Mouse (Mus musculus) C2C12 (cell line): ENCODE data around the gene Ifna15.
"Not testable (repeated sequence)": the region's sequence is repeated elsewhere in the genome, so short reads cannot be mapped to it uniquely, and the experiment has no call there.

Experiments
- CTCF ChIP-seq: IDR thresholded peaks from one replicate; pipeline ENCODE4 v1.5.1; 2011; ENCODE audit not compliant: control insufficient read depth, insufficient read depth, insufficient read length
- FOSL1 ChIP-seq: IDR thresholded peaks from one replicate; pipeline ENCODE4 v1.8.0; 2011; ENCODE audit warnings: mild to moderate bottlenecking, low read length; ENCODE audit not compliant: poor library complexity, insufficient read depth, severe bottlenecking
- MAX ChIP-seq: IDR thresholded peaks from one replicate; pipeline ENCODE4 v1.6.1; 2011; ENCODE audit warnings: mild to moderate bottlenecking, control low read depth
- MYOD1 ChIP-seq: IDR thresholded peaks from one replicate; pipeline ENCODE4 v1.6.1; 2011; ENCODE audit warnings: low read depth; ENCODE audit not compliant: control insufficient read depth, insufficient read length
- MYOG ChIP-seq: IDR thresholded peaks from one replicate; pipeline ENCODE4 v1.6.1; 2011; ENCODE audit not compliant: control insufficient read depth, insufficient read length; ENCODE audit errors: extremely low read depth

GRCm38 (mm10) chr4:88558145-88558544, at the start of gene Ifna15:
- not testable (repeated sequence) for TF ChIP-seq CTCF, MAX, FOSL1, MYOG, MYOD1
